Mouse (Mus musculus): Measurements from ENCODE around the gene Lta. TPM values are rescaled to one million over a fixed set of nuclear protein-coding genes. Genes with fewer than 3 reads are reported as not detected.

Gene Lta
- total and polyA plus RNA-seq, 3 experiments, result 0.24 TPM; not detected in 2

DNA sequence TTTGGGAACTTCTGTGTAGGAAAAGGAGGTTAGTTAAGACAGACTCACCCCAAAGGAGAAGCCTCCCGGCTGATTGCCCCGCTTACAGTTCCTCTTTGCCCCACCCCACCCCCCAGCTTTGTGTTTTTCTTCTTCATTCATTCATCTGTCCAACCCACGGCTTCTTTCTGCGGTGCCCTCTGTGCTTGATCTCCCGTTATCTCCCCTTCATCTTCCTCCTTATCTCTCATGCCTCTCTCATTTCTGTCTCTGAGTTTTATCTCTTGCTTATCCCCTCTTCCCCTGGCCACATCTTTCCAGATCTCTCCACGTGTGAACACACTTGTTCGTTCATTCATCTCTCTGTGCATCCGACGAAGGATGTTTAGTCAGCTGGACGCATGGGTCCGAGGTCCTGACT is 4.0 kb downstream of the Lta start (continued):
- TF ChIP-seq MYC (IDR thresholded peaks at IDR 0.05; ENCODE audit: low read depth, low read length) (peak; percentile 34; the same call in 1 of the 2 replicates), ZMIZ1 (IDR thresholded peaks at IDR 0.05; ENCODE audit: low read depth, low read length) (no peak), JUND (IDR thresholded peaks at IDR 0.05; ENCODE audit: low read depth, low read length) (no peak), GABPA (IDR thresholded peaks at IDR 0.05; ENCODE audit: low read depth, low read length) (no peak), SIN3A (IDR thresholded peaks at IDR 0.05; ENCODE audit: low read length) (peak; percentile 63), UBTF (IDR thresholded peaks at IDR 0.05; ENCODE audit: borderline replicate concordance, insufficient read depth, low read depth, low read length) (no peak), POLR2AphosphoS5 (IDR thresholded peaks at IDR 0.05; ENCODE audit: borderline replicate concordance, low read depth, low read length) (no peak), HCFC1 (IDR thresholded peaks at IDR 0.05; ENCODE audit: low read depth, low read length) (no peak), CTCF (IDR thresholded peaks at IDR 0.05 in 2 of 3, conservative IDR thresholded peaks at IDR 0.05 in 1 of 3; ENCODE audit: control insufficient read depth in 1 of 3, insufficient read depth in 1 of 3, low read depth in 2 of 3, low read length in 3 of 3, poor library complexity in 1 of 3, severe bottlenecking in 1 of 3) (no peak), ZNF384 (IDR thresholded peaks at IDR 0.05; ENCODE audit: low read depth, low read length) (no peak), ZC3H11A (IDR thresholded peaks at IDR 0.05; ENCODE audit: low read depth, low read length) (no peak), USF1 (IDR thresholded peaks at IDR 0.05; ENCODE audit: low read depth, low read length) (no peak), POLR2AphosphoS2 (IDR thresholded peaks at IDR 0.05; ENCODE audit: low read length) (no peak), CHD2 (IDR thresholded peaks at IDR 0.05; ENCODE audit: low read length) (no peak), KAT2A (conservative IDR thresholded peaks at IDR 0.05; ENCODE audit: low read depth, low read length) (no peak), MXI1 (IDR thresholded peaks at IDR 0.05; ENCODE audit: low read depth, low read length) (peak; percentile 65; the same call in 1 of the 2 replicates), RCOR1 (IDR thresholded peaks at IDR 0.05; ENCODE audit: low read depth, low read length) (0 out of 2 replicates have a peak, but pooled peaks have one; percentile 12), ELF1 (IDR thresholded peaks at IDR 0.05; ENCODE audit: low read depth, low read length) (no peak), CHD1 (IDR thresholded peaks at IDR 0.05; ENCODE audit: low read depth, low read length) (no peak), ZKSCAN1 (IDR thresholded peaks at IDR 0.05; ENCODE audit: low read depth, low read length) (no peak), MAZ (IDR thresholded peaks at IDR 0.05; ENCODE audit: low read depth, low read length) (peak; percentile 64; the same call in 1 of the 2 replicates), POLR2A (IDR thresholded peaks at IDR 0.05; ENCODE audit: control insufficient read depth in 1 of 2, insufficient read depth in 1 of 2, low read depth in 1 of 2, low read length in 2 of 2, poor library complexity in 1 of 2) (no peak), SMC3 (IDR thresholded peaks at IDR 0.05; ENCODE audit: low read depth, low read length) (no peak), TAL1 (IDR thresholded peaks at IDR 0.05; ENCODE audit: low read length) (no peak), TCF12 (IDR thresholded peaks at IDR 0.05; ENCODE audit: low read depth, low read length) (no peak)

DNA sequence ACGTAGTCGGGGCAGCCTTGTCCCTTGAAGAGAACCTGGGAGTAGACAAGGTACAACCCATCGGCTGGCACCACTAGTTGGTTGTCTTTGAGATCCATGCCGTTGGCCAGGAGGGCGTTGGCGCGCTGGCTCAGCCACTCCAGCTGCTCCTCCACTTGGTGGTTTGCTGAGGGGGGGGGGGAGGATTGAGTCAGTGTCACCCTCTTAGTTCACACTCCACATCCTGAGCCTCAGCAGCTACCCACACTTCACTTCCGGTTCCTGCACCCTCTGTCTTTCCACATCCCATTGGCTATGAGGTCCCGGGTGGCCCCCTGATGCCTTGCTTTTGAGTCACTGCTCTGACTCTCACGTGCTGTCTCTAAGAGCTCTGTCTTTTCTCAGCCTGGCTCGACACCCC is 4.8 kb downstream of the Lta start:
- peak overlapping the region; percentile 37 for H3K9ac ChIP-seq (ENCODE audit: control insufficient read depth, low read depth, low read length, poor library complexity, severe bottlenecking)
- H3K27ac ChIP-seq (ENCODE audit: control insufficient read depth, low read depth, low read length), result peak overlapping the region; percentile 45
- TF ChIP-seq ZC3H11A (IDR thresholded peaks at IDR 0.05; ENCODE audit: low read depth, low read length) (no peak), USF2 (IDR thresholded peaks at IDR 0.05; ENCODE audit: borderline replicate concordance in 1 of 2, insufficient read depth in 1 of 2, low read depth in 1 of 2, low read length in 2 of 2) (no peak)
- peaks cover 0 to 10% of the 10 kb centered on the region in 2 experiments; a peak in 2 of 4 replicates for H3K36me3 ChIP-seq (ENCODE audit: control insufficient read depth in 1 of 2, insufficient read depth in 2 of 2, low read length in 2 of 2)
- H3K4me3 ChIP-seq (ENCODE audit: control insufficient read depth in 1 of 2, insufficient read depth in 1 of 2, low read depth in 2 of 2, low read length in 2 of 2), result peak overlapping the region in 1 of 2 experiments; percentile 16; a peak in 2 of 4 replicates
- H3K4me1 ChIP-seq (ENCODE audit: control insufficient read depth in 1 of 2, insufficient read depth in 2 of 2, low read length in 2 of 2), result peaks cover 8 to 15% of the 10 kb centered on the region in 2 experiments; a peak in 3 of 4 replicates
- no peaks in the 10 kb centered on the region for H3K9me3 ChIP-seq (replicated peaks; ENCODE audit: insufficient read depth, low read length)
- peaks cover 5% of the 10 kb centered on the region; the same call in 1 of the 2 replicates for H3K79me2 ChIP-seq (ENCODE audit: control insufficient read depth, insufficient read depth, low read length, poor library complexity)
- H3K27me3 ChIP-seq (ENCODE audit: control insufficient read depth in 1 of 2, insufficient read depth in 2 of 2, low read length in 2 of 2), result no peaks in the 10 kb centered on the region
- peak; percentile 63 for DNase-seq (ENCODE audit: low read depth, low spot score)
